Mouse (Mus musculus): ENCODE measurements around the gene Gprc5d.

DNA sequence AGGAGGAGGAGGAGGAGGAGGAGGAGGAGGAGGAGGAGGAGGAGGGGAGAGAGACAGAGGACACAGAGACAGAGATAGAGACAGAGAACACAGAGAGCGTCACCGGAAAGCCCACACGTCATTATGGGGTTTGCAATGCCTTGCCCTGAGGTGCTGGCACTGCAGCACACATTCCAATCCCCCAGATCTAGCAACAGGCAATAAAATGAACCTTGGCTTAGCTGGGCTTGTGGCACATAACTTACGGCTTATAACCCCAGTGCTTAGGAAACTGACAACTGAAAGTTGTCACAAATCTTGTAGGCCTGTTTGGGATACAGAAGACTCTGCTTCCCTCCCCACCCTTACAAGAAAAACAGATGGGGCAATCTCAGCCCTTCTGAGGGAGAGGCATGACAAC is 27.4 kb downstream of the Gprc5d start:
- TF ChIP-seq MAFK (IDR thresholded peaks at IDR 0.05; ENCODE audit: insufficient replicate concordance, low read length): no peak
- no peak for TF ChIP-seq GABPA (IDR thresholded peaks at IDR 0.05; ENCODE audit: insufficient replicate concordance, low read depth, low read length)
- TF ChIP-seq USF1 (IDR thresholded peaks at IDR 0.05; ENCODE audit: low read depth, low read length): no peak
- no peak for TF ChIP-seq POLR2A (IDR thresholded peaks at IDR 0.05; ENCODE audit: low read depth, low read length)
- no peak for TF ChIP-seq KAT2A (IDR thresholded peaks at IDR 0.05; ENCODE audit: insufficient replicate concordance, low read length)
- no peak for TF ChIP-seq ZNF384 (IDR thresholded peaks at IDR 0.05; ENCODE audit: low read depth, low read length)
- no peak for TF ChIP-seq CTCF (conservative IDR thresholded peaks at IDR 0.05 in 1 of 2, IDR thresholded peaks at IDR 0.05 in 1 of 2; ENCODE audit: low read depth in 2 of 2, low read length in 2 of 2)
